Mouse (Mus musculus) lung, postnatal 0 days (tissue): ENCODE results near the gene Amer1. TPM values are rescaled to one million over a fixed set of nuclear protein-coding genes. Genes with fewer than 3 reads are reported as not detected.

ENCODE experiments used
- ATAC-seq: fragments of 200-750 bp; cut with Nextera tagmentation; 2 replicates; pipeline ENCODE4 v1.8.0; 2017; ENCODE audit warnings: moderate library complexity
- DNase-seq: peaks from one replicate; pipeline ENCODE4 v3.0.0-alpha.2; 2016; ENCODE audit warnings: low spot score
- H3K27ac ChIP-seq: fragments of 300-500 bp; sonication (generic); 2 replicates; pipeline ENCODE4 v1.5.1; 2014; ENCODE audit warnings: antibody characterized with exemption, mild to moderate bottlenecking, low read length, mixed read lengths
- H3K27me3 ChIP-seq: fragments of 300-500 bp; sonication (generic); replicated peaks from 2 replicates; pipeline ENCODE4 v1.6.1; 2014; ENCODE audit warnings: low read length, mixed read lengths; ENCODE audit not compliant: insufficient read depth
- H3K36me3 ChIP-seq: fragments of 300-500 bp; sonication (generic); 2 replicates; pipeline ENCODE4 v1.6.1; 2014; ENCODE audit warnings: low read length, mixed read lengths; ENCODE audit not compliant: insufficient read depth
- H3K4me1 ChIP-seq: fragments of 300-500 bp; sonication (generic); 2 replicates; pipeline ENCODE4 v1.6.1; 2014; ENCODE audit warnings: antibody characterized with exemption, low read depth, low read length, mixed read lengths; ENCODE audit not compliant: insufficient read depth
- H3K4me2 ChIP-seq: fragments of 300-500 bp; sonication (generic); replicated peaks from 2 replicates; pipeline ENCODE4 v1.6.1; 2014; ENCODE audit warnings: low read depth, mild to moderate bottlenecking, low read length, moderate library complexity, mixed read lengths
- H3K4me3 ChIP-seq: fragments of 300-500 bp; sonication (generic); 2 replicates; pipeline ENCODE4 v1.5.1; 2014; ENCODE audit warnings: low read depth, low read length
- H3K9ac ChIP-seq: fragments of 300-500 bp; sonication (generic); replicated peaks from 2 replicates; pipeline ENCODE4 v1.6.1; 2014; ENCODE audit warnings: low read depth, mild to moderate bottlenecking
- H3K9me3 ChIP-seq: fragments of 300-500 bp; sonication (generic); 2 replicates; pipeline ENCODE4 v1.6.1; 2016; ENCODE audit warnings: low read length, mixed read lengths
- CTCF ChIP-seq: IDR thresholded peaks from 2 replicates; pipeline ENCODE4 v1.5.1; 2016; ENCODE audit warnings: antibody characterized with exemption, mild to moderate bottlenecking
- EP300 ChIP-seq: IDR thresholded peaks from 2 replicates; pipeline ENCODE4 v1.6.1; 2016; ENCODE audit warnings: antibody characterized with exemption, mild to moderate bottlenecking, control low read depth
- WGBS: fragments of 180-500 bp; shearing (Covaris S2); extraction: QIAGEN DNeasy Blood & Tissue Kit; methylation state at CpG from one replicate; pipeline ENCODE4 v1.1.7; 2014; 5-methylcytosine and 5-hydroxymethylcytosine counted together
- polyA plus RNA-seq: library from polyadenylated mRNA; unstranded; fragments of >200 nt; fragmentation: Nextera tagmentation; extraction: Ambion mirVana; gene quantifications from 2 replicates; pipeline ENCODE4 v1.2.1, GENCODE M21; 2015

Gene Amer1
- 7.9 and 8.5 TPM in 2 replicates for polyA plus RNA-seq

- peak; percentile 95 for ATAC-seq
- WGBS, result 17% methylated on average over 17 of the region's 19 CpGs
- peak within 1 kb of the TSS; percentile 86 for H3K27ac ChIP-seq
These were observed at the start of gene Amer1 for GRCm38 (mm10) chrX:95444776-95445111. Gene Amer1 (minus strand): TSS chrX:95444872.

GRCm38 (mm10) chrX:95457166-95457565 is 12.5 kb upstream of the Amer1 start:
- ATAC-seq, result no peak
- TF ChIP-seq CTCF, result no peak
- no peak for TF ChIP-seq EP300
- Histone ChIP-seq H3K36me3 (no peaks in the 10 kb centered on the region), H3K4me2 (no peak overlapping the region), H3K4me3 (no peak overlapping the region), H3K27ac (no peak overlapping the region), H3K4me1 (no peaks in the 10 kb centered on the region), H3K9ac (no peak overlapping the region), H3K9me3 (no peaks in the 10 kb centered on the region), H3K27me3 (no peaks in the 10 kb centered on the region)
- 61% methylated on average over 3 of the region's 3 CpGs for WGBS
- no peak for DNase-seq

More at GRCm38 (mm10) chrX:95444776-95445111, at the start of gene Amer1:
- H3K9me3 ChIP-seq, result no peaks in the 10 kb centered on the region
- peak within 1 kb of the TSS; percentile 29; the same call in 1 of the 2 replicates for H3K9ac ChIP-seq
- H3K4me1 ChIP-seq, result no peaks in the 10 kb centered on the region
- H3K4me3 ChIP-seq, result peak within 1 kb of the TSS; percentile 53
- no peaks in the 10 kb centered on the region for H3K27me3 ChIP-seq
- no peak for TF ChIP-seq EP300
- no peak for TF ChIP-seq CTCF
- H3K36me3 ChIP-seq, result no peaks in the 10 kb centered on the region
- peak; percentile 95 for DNase-seq
- H3K4me2 ChIP-seq, result peak within 1 kb of the TSS; percentile 61

- ATAC-seq (peak; percentile 25), DNase-seq (peak; percentile 83)
- TF ChIP-seq EP300 (peak; percentile 70), CTCF (no peak)
- no peak overlapping the region for H3K4me3 ChIP-seq
- H3K9me3 ChIP-seq, result no peaks in the 10 kb centered on the region
- no peaks in the 10 kb centered on the region for H3K27me3 ChIP-seq
- H3K36me3 ChIP-seq, result no peaks in the 10 kb centered on the region
- peak overlapping the region; percentile 47; the same call in 1 of the 2 replicates for H3K27ac ChIP-seq
- no peak overlapping the region for H3K9ac ChIP-seq
- no peak overlapping the region for H3K4me2 ChIP-seq
- no peaks in the 10 kb centered on the region for H3K4me1 ChIP-seq
- WGBS, result 35% methylated on average over 2 of the region's 2 CpGs
These were observed 1.2 kb upstream of the Amer1 start for GRCm38 (mm10) chrX:95445866-95446265.

GRCm38 (mm10) chrX:95445141-95445540 is 469 bp upstream of the Amer1 start:
- H3K4me3 ChIP-seq, result peak overlapping the region; percentile 53
- 22% methylated on average over 3 of the region's 3 CpGs for WGBS
- H3K4me1 ChIP-seq, result no peaks in the 10 kb centered on the region
- no peak overlapping the region for H3K9ac ChIP-seq
- H3K9me3 ChIP-seq, result no peaks in the 10 kb centered on the region
- H3K27ac ChIP-seq, result peak overlapping the region; percentile 86
- no peak for DNase-seq
- H3K36me3 ChIP-seq, result no peaks in the 10 kb centered on the region
- ATAC-seq, result peak; percentile 6; the same call in 1 of the 2 replicates
- peak overlapping the region; percentile 61 for H3K4me2 ChIP-seq
- no peaks in the 10 kb centered on the region for H3K27me3 ChIP-seq
- TF ChIP-seq EP300, result no peak
- no peak for TF ChIP-seq CTCF

GRCm38 (mm10) chrX:95443898-95444775 is 535 bp downstream of the Amer1 start:
- Histone ChIP-seq H3K9ac (peak overlapping the region; percentile 29; the same call in 1 of the 2 replicates), H3K9me3 (no peaks in the 10 kb centered on the region), H3K27ac (peak overlapping the region; percentile 86), H3K4me1 (no peaks in the 10 kb centered on the region), H3K4me2 (peak overlapping the region; percentile 61), H3K4me3 (peak overlapping the region; percentile 53), H3K27me3 (no peaks in the 10 kb centered on the region), H3K36me3 (no peaks in the 10 kb centered on the region)
- 16% methylated on average over 42 of the region's 42 CpGs for WGBS
- TF ChIP-seq CTCF (no peak), EP300 (no peak)
- ATAC-seq (peak; percentile 68), DNase-seq (peak; percentile 58)

- H3K9ac ChIP-seq, result no peak overlapping the region
These were observed 1.3 kb downstream of the Amer1 start for GRCm38 (mm10) chrX:95443390-95443789.

More at GRCm38 (mm10) chrX:95443390-95443789, 1.3 kb downstream of the Amer1 start:
- peak overlapping the region; percentile 53 for H3K4me3 ChIP-seq
- no peaks in the 10 kb centered on the region for H3K27me3 ChIP-seq
- H3K9me3 ChIP-seq, result no peaks in the 10 kb centered on the region
- WGBS, result 23% methylated on average over 12 of the region's 12 CpGs
- no peak for DNase-seq
- TF ChIP-seq CTCF (no peak), EP300 (no peak)
- ATAC-seq, result no peak
- no peaks in the 10 kb centered on the region for H3K36me3 ChIP-seq
- peak overlapping the region; percentile 61 for H3K4me2 ChIP-seq
- H3K27ac ChIP-seq, result peak overlapping the region; percentile 86; the same call in 1 of the 2 replicates
- no peaks in the 10 kb centered on the region for H3K4me1 ChIP-seq
